Mouse (Mus musculus) cerebellum, adult 2 months (tissue): ENCODE measurements around the gene Tmtc4. TPM values are rescaled to one million over a fixed set of nuclear protein-coding genes. Genes with fewer than 3 reads are reported as not detected.
A peak's percentile ranks its signal among the peaks of the same experiment; 100 is the strongest.

Source experiments
- DNase-seq, 2 experiments: peaks; one replicate each; pipeline ENCODE4 v3.0.0; 2021
- H3K27ac ChIP-seq: fragments of 200-500 bp; 2 replicates; pipeline ENCODE4 v1.5.1; 2012; ENCODE audit warnings: low read length, control low read depth, inconsistent platforms; ENCODE audit not compliant: insufficient read depth
- H3K27me3 ChIP-seq: fragments of 200-500 bp; 2 replicates; pipeline ENCODE4 v1.6.1; 2012; ENCODE audit warnings: inconsistent platforms, mild to moderate bottlenecking, low read length, moderate library complexity; ENCODE audit not compliant: control insufficient read depth, insufficient read depth
- H3K4me1 ChIP-seq: fragments of 200-500 bp; 2 replicates; pipeline ENCODE4 v1.6.1; 2011; ENCODE audit warnings: low read length; ENCODE audit not compliant: control insufficient read depth, insufficient read depth
- H3K4me3 ChIP-seq: fragments of 200-500 bp; replicated peaks from 2 replicates; pipeline ENCODE3; 2011; ENCODE audit warnings: mild to moderate bottlenecking, low read depth, low read length, control low read depth; ENCODE audit not compliant: insufficient read depth
- CTCF ChIP-seq: fragments of 200-500 bp; IDR thresholded peaks from 2 replicates; pipeline ENCODE4 v1.5.1; 2011; ENCODE audit warnings: low read depth, mild to moderate bottlenecking, control low read depth, low read length, moderate library complexity, borderline replicate concordance; ENCODE audit not compliant: insufficient read depth
- POLR2A ChIP-seq: fragments of 200-500 bp; IDR thresholded peaks from 2 replicates; pipeline ENCODE4 v1.6.1; 2011; ENCODE audit warnings: low read length, control low read depth, borderline replicate concordance; ENCODE audit not compliant: insufficient read depth
- WGBS: fragments of 180-500 bp; shearing (Covaris S2); methylation state at CpG from one replicate; pipeline ENCODE4 v1.1.7; 2018; 5-methylcytosine and 5-hydroxymethylcytosine counted together
- polyA plus RNA-seq: library from polyadenylated mRNA; depleted of rRNA; stranded (reverse); fragments of >200 nt; gene quantifications from 2 replicates; pipeline ENCODE4 v1.2.3, GENCODE M21; 2012

Gene Tmtc4
- polyA plus RNA-seq, 1 experiment = 31.2 TPM

DNA sequence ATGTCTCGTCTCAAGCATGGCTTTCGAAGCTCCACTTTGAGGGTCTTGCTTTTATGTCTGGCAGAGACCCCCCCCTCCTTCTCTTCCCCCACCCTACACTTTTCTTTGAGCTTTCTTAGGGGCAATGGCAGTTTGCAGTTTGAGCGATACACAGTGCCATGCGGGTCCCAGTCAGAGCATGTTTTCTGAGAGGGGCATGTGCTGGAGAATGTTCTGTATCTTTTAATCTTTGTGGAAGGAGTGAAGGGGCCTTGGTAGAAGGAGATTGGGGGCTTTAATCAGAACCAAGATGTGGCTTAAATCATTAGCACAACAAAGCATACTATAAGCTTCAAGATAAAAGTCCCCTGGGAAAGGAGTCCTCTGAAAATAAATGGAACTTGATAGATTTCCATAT, 100.4 kb downstream of the Tmtc4 start:
- Histone ChIP-seq H3K27ac (peak overlapping the region; percentile 97; the same call in 1 of the 2 replicates), H3K4me3 (no peak overlapping the region), H3K4me1 (peaks cover 60% of the 10 kb centered on the region), H3K27me3 (no peaks in the 10 kb centered on the region)
- peak; percentile 13 to 17 for DNase-seq
- TF ChIP-seq POLR2A (no peak), CTCF (no peak)
- WGBS = 81% methylated on average over 4 of the region's 4 CpGs

DNA sequence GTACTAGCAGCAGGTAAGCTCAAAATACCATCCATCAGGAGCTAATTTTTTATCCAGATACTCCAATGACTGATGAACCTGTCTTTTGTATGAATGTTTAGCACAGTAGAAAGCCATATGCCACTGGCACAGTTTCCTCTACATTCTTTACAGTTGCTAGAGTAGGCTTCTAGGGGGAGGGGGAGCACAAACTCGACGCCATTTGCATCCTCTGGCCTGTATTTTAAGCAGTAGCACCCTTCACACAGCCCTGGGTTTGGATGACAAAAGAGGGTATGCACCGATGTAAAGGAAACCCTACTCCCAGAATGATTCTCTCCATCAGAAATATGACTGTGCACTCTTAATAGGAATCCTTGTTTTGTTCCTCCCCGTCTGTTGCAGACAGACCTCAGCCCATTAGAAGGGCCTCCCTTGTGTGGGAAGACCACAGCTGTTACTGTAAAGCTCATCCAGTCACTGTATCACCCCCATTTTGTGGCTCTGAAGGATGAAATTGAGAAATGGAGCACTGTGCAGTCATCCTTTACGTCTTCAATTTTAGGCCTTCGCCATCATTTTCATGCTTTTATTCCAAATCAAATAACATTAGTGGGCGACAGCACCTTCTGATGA, 100.9 kb downstream of the Tmtc4 start:
- 52% methylated on average over 7 of the region's 7 CpGs for WGBS

DNA sequence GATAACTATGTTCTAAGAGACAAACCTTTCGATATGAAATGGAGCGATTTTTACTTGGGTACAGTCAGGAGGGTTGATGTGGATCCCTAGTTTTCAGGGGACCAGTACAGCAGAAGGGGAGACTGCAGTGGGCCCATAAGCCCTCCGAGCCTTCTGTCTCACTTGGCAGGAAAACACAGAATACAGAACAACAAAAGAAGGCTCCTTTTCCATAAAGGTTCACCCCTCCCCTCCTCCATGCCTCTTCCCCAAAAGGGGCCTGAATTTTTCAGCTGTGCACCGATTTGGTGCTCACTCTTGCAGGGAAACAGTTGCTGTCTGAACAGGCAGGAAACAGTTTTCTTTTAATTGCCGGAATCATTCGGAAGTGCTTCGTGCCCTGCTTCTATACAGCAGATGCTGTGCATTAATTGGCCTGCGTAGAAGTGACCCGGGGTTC, 101.6 kb downstream of the Tmtc4 start:
- H3K4me3 ChIP-seq = no peak overlapping the region
- TF ChIP-seq POLR2A (no peak), CTCF (no peak)
- H3K27me3 ChIP-seq = no peaks in the 10 kb centered on the region
- H3K4me1 ChIP-seq = peaks cover 66% of the 10 kb centered on the region
- 13% methylated on average over 9 of the region's 9 CpGs for WGBS
- peak overlapping the region; percentile 82 for H3K27ac ChIP-seq
- peak; percentile 54 to 56 for DNase-seq

More for the DNA sequence above, 100.9 kb downstream of the Tmtc4 start:
- Histone ChIP-seq H3K27me3 (no peaks in the 10 kb centered on the region), H3K4me3 (no peak overlapping the region), H3K27ac (peak overlapping the region; percentile 86), H3K4me1 (peaks cover 64% of the 10 kb centered on the region)
- DNase-seq = peak in 1 of 2 experiments; percentile 48
- TF ChIP-seq CTCF = no peak
- TF ChIP-seq POLR2A = no peak

DNA sequence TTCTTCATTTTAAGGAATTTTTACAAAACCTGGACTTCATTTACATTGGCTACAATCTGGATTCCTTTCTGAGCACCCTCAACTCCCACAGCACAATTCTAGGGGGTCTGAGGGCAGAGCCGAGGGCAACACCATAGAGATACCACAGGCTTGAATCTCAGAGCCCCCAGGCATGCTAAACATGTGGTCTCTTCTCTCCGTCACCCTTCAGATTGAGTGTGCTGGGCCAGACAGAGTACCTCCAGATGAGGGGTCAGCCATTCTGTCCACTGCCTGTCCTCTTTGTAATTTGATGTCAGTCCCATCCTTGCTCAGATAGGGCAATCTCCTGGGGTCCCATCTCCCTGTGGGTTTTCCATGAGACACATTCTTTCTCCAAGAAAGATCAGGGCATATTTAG, 102.1 kb downstream of the Tmtc4 start:
- DNase-seq = no peak
- peaks cover 65% of the 10 kb centered on the region for H3K4me1 ChIP-seq
- whole genome bisulfite sequencing = 55% methylated on average over 2 of the region's 2 CpGs
- TF ChIP-seq CTCF (no peak), POLR2A (no peak)
- no peak overlapping the region for H3K4me3 ChIP-seq
- peak overlapping the region; percentile 82 for H3K27ac ChIP-seq
- no peaks in the 10 kb centered on the region for H3K27me3 ChIP-seq

DNA sequence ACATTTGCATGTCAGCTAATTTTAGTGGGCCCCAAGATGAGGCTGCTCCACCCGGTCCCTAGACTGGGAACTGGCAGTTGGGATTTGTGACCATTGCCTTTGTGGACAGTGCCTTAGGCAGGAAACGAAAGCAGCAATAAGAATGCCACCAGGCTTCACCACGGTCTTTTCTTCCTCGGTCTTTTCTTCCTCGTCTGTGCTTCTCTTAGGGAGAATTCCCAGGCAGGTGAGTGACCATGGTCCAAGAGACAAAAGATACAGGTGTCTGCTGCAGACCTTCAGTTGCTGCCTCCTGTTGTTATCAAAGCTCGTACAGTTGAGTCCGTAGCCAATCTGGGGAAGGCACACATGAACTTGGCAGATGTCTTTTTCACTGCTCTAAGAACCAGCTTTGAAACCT, 103.5 kb downstream of the Tmtc4 start:
- WGBS = 17% methylated on average over 7 of the region's 7 CpGs
- TF ChIP-seq POLR2A = no peak
- no peak overlapping the region for H3K4me3 ChIP-seq
- no peaks in the 10 kb centered on the region for H3K27me3 ChIP-seq
- H3K4me1 ChIP-seq = peaks cover 64% of the 10 kb centered on the region
- peak overlapping the region; percentile 79 for H3K27ac ChIP-seq
- DNase-seq = peak; percentile 56 to 59

DNA sequence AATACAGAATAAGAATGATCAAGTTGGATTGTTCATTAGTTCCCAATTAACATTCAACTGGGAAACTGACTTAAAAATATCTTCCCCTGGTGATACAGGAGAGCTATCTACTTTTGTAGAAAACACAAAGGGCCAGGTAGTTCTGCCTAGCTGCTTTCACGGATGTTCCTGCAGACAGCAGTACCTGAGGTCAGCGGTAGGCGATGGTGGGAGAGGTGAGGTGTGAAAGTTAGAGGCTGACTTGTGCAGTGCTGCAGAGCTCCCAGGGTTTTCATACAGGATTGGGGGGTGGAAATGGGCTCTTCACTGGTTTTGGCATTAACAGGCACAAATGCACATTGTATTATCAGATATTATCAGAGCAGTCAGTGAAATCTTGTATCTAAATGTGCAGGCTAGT, 106.0 kb downstream of the Tmtc4 start:
- DNase-seq = peak; percentile 54 to 59
- H3K27ac ChIP-seq = peak overlapping the region; percentile 90
- peaks cover 48% of the 10 kb centered on the region for H3K4me1 ChIP-seq
- 23% methylated on average over 3 of the region's 3 CpGs for WGBS
- H3K4me3 ChIP-seq = peak overlapping the region; percentile 17
- no peaks in the 10 kb centered on the region for H3K27me3 ChIP-seq
- TF ChIP-seq POLR2A (no peak), CTCF (peak; percentile 42; the same call in 1 of the 2 replicates)

DNA sequence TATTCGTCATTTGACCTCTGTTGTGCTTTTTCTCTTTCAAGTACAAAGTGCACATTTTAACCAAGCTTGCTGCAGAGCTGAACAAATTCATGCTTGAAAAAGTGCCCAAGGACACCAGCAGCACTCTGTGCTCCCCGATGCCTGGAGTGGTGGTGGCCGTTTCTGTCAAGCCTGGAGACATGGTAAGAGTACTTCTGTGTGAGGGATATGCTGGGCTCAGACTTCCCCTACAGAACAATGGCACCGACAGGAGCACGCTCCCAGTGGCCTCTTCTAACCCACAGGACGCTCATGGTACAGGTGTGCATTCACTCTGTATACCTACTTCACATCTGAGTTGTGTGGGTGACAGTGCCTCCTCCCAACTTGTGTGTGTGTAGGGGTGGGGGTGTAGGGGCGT, 107.1 kb downstream of the Tmtc4 start:
- H3K27me3 ChIP-seq = no peaks in the 10 kb centered on the region
- H3K4me1 ChIP-seq = peaks cover 38% of the 10 kb centered on the region
- peak overlapping the region; percentile 40 for H3K4me3 ChIP-seq
- peak; percentile 57 to 63 for DNase-seq
- H3K27ac ChIP-seq = peak overlapping the region; percentile 88
- WGBS = 17% methylated on average over 7 of the region's 7 CpGs
- TF ChIP-seq CTCF = no peak
- no peak for TF ChIP-seq POLR2A

DNA sequence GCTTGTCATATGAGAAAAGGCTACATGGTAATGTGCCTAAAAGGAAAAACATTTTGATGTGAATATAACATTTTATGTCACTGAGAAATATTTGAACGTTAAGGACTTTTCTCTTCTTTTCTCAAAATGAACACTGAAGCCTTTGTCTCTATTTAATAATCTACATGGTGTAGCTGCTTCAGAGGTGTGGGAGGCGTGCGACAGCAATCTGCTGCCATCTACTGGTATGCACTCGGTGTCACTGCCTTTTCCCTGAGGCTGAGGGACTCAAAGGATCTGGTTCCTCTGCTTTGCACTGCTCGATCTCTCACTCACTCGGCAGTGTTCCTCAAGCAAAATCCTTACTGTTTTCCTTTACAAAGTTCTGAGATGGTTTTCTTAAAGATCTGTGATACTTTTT, 107.7 kb downstream of the Tmtc4 start:
- 2% methylated on average over 6 of the region's 6 CpGs for WGBS
- H3K4me3 ChIP-seq = peak overlapping the region; percentile 11
- DNase-seq = peak; percentile 92 to 93
- TF ChIP-seq POLR2A (no peak), CTCF (peak; percentile 99)
- peaks cover 34% of the 10 kb centered on the region for H3K4me1 ChIP-seq
- no peak overlapping the region; the same call in 1 of the 2 replicates for H3K27ac ChIP-seq
- no peaks in the 10 kb centered on the region for H3K27me3 ChIP-seq
